Mouse (Mus musculus): ENCODE data around the gene Arhgap44.

Gene Arhgap44

GRCm38 (mm10) chr11:64998439-64998838, 164.3 kb downstream of the Arhgap44 start:
- no peak for DNase-seq

- no peak for DNase-seq
These were observed 174.2 kb downstream of the Arhgap44 start for GRCm38 (mm10) chr11:64988556-64988955.

GRCm38 (mm10) chr11:64979489-64979845, 183.3 kb downstream of the Arhgap44 start:
- no peak for DNase-seq

- peak; percentile 95 for DNase-seq
These were observed 183.9 kb downstream of the Arhgap44 start, which contains the start of gene Elac2 for GRCm38 (mm10) chr11:64978720-64979488. Elac2 (plus strand) TSS chr11:64979038.

GRCm38 (mm10) chr11:64972418-64972817, 190.3 kb downstream of the Arhgap44 start:
- DNase-seq: no peak

- no peak for DNase-seq
These were observed 191.2 kb downstream of the Arhgap44 start for GRCm38 (mm10) chr11:64971471-64971988.

GRCm38 (mm10) chr11:64968939-64969342, 193.8 kb downstream of the Arhgap44 start:
- no peak for DNase-seq

- peak; percentile 70 for DNase-seq
These were observed 194.3 kb downstream of the Arhgap44 start for GRCm38 (mm10) chr11:64968507-64968906.

- DNase-seq: no peak
These were observed 200.1 kb downstream of the Arhgap44 start for GRCm38 (mm10) chr11:64962629-64963028.

GRCm38 (mm10) chr11:64956962-64957729, 205.6 kb downstream of the Arhgap44 start:
- DNase-seq: no peak
